Mouse (Mus musculus): ENCODE results near the gene Tceanc2.

- TF ChIP-seq POLR2A (IDR thresholded peaks at IDR 0.05; ENCODE audit: extremely low read depth, insufficient read depth, low read length) = no peak
- TF ChIP-seq CTCF (IDR thresholded peaks at IDR 0.05; ENCODE audit: extremely low read depth, insufficient read depth, low read length) = no peak
These were observed 6.8 kb upstream of the Tceanc2 start for GRCm38 (mm10) chr4:107185703-107186102.
